Mouse (Mus musculus): ENCODE data around the gene Pon3. TPM values are rescaled to one million over a fixed set of nuclear protein-coding genes. Genes with fewer than 3 reads are reported as not detected.

Pon3 gene
- 4.8 and 5.2 TPM in 2 replicates for polyA plus RNA-seq (2015; fragmentation: Nextera tagmentation; extraction: Ambion mirVana)

DNA sequence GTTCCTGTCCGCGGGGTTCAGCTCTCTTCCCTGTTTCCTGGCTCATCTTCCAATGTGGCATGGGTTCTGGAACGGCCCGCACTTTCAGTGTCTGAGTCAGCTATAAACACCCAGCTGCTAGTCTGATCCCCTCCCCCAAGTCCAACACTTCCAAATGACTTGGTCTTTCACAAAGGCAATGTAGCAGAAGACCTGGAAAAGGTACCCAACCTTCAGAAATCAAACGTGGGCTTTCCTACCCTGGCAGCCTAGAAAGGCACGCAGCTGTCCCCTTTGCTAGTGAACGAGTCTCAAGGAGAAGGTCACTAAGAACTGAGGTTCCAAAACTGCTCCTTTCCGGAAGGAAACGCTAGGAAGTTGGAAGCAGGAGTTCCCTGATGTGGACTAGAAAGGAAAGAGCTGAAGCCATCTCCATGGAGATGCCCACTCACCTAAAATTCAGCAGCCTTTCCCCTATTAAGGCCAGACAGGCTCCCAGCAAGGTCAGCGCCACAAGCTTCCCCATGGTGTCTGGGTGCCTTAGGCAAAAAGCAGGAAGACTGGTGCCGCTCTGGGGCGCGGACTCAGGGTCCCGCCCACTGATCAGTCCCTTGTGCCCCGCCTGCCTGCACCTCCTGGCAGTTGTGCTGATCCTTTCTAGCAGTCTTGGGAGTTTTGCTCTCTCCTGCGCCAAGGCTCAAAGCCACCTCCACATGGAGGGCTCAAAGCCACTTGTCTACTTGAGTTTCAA is at the start of gene Pon3:
Gene Pon3, minus strand, starts transcription at position 565 of the 730 bp plus-strand sequence.
- Histone ChIP-seq H3K4me2 (replicated peaks) (peak within 1 kb of the TSS; percentile 47), H3K4me1 (replicated peaks) (peaks cover 9% of the 10 kb centered on the region), H3K36me3 (no peaks in the 10 kb centered on the region), H3K27ac (no peak within 1 kb of the TSS), H3K4me3 (replicated peaks) (peak within 1 kb of the TSS; percentile 25; the same call in 1 of the 2 replicates), H3K27me3 (no peaks in the 10 kb centered on the region), H3K9ac (replicated peaks) (no peak within 1 kb of the TSS), H3K9me3 (no peaks in the 10 kb centered on the region)
- 14% methylated on average over 16 of the region's 16 CpGs for WGBS
- ATAC-seq = no peak

DNA sequence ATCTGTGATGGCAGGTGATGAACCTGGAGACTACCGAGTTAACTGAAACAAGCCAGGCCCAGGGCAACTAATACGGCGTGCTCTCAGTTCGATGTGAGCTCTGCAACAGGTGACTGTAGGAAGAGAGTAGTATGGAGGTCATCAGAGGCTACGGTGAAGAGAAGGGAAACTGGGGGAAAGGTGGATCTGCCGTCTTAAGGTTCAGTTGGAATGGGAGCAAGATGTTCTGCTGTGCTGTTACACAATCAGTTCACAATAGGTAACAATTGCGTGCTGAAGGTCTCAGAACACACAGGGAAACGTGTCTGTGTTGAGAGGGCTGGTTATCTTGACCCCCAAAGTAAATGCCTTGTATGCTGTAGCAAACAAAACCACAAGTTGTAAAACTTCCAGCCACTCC is 48.9 kb upstream of the Pon3 start:
- Histone ChIP-seq H3K27ac (no peak overlapping the region), H3K27me3 (peaks cover 4% of the 10 kb centered on the region; the same call in 1 of the 2 replicates), H3K4me1 (replicated peaks) (no peaks in the 10 kb centered on the region), H3K4me2 (replicated peaks) (no peak overlapping the region), H3K9me3 (no peaks in the 10 kb centered on the region), H3K9ac (replicated peaks) (no peak overlapping the region), H3K36me3 (no peaks in the 10 kb centered on the region), H3K4me3 (replicated peaks) (no peak overlapping the region)
- WGBS = 84% methylated on average over 8 of the region's 8 CpGs
- ATAC-seq = no peak

DNA sequence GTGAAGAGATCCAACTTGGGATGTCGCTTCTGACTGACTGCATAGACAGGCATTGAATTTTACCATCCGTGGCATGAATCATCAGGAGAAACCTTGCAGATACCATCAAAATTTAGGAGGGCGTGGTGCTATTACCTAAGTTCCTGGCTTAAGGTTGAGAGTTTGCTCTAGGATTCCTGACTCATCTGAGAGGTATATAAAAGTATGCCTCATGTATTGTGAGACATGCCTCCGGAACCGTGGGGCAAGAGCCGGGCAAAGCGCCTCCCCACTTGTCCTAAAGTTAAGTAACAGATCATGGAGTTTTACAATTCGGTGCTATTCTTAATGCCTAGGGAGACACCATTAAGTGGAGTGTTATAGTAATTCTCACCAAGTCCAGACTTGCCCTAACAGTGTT is 44.5 kb upstream of the Pon3 start:
- WGBS = 93% methylated on average over 8 of the region's 8 CpGs
- no peak overlapping the region for H3K4me3 ChIP-seq (replicated peaks)
- no peak overlapping the region for H3K9ac ChIP-seq (replicated peaks)
- H3K4me2 ChIP-seq (replicated peaks) = no peak overlapping the region
- no peaks in the 10 kb centered on the region for H3K9me3 ChIP-seq
- peaks cover 9% of the 10 kb centered on the region for H3K27me3 ChIP-seq
- no peak for ATAC-seq
- no peaks in the 10 kb centered on the region for H3K36me3 ChIP-seq
- H3K27ac ChIP-seq = no peak overlapping the region
- H3K4me1 ChIP-seq (replicated peaks) = peaks cover 8% of the 10 kb centered on the region; the same call in 1 of the 2 replicates

DNA sequence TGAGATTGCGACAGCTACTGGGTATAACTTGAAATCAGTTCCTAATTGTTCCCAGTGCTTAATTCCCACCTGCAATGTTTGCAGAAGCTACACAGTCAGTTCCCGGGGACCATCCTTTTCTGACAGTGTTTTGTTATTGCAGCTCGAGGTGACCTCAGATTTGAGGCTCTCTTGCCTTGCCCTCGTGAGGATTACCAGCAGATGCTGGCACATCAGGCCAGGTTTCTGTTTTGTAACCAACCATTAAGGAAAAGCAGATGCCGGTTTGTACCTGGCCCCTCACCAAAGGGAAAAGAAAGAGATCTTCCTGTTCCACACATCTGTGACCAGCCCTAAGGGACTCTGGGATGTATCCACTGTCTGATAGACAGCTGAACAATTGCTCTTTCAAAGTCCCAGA is 43.5 kb upstream of the Pon3 start:
- Histone ChIP-seq H3K36me3 (no peaks in the 10 kb centered on the region), H3K4me2 (replicated peaks) (no peak overlapping the region), H3K4me1 (replicated peaks) (peaks cover 8% of the 10 kb centered on the region; the same call in 1 of the 2 replicates), H3K9me3 (no peaks in the 10 kb centered on the region), H3K27ac (no peak overlapping the region), H3K4me3 (replicated peaks) (no peak overlapping the region), H3K9ac (replicated peaks) (no peak overlapping the region), H3K27me3 (peaks cover 9% of the 10 kb centered on the region)
- no peak for ATAC-seq
- WGBS = 70% methylated on average over 5 of the region's 5 CpGs

DNA sequence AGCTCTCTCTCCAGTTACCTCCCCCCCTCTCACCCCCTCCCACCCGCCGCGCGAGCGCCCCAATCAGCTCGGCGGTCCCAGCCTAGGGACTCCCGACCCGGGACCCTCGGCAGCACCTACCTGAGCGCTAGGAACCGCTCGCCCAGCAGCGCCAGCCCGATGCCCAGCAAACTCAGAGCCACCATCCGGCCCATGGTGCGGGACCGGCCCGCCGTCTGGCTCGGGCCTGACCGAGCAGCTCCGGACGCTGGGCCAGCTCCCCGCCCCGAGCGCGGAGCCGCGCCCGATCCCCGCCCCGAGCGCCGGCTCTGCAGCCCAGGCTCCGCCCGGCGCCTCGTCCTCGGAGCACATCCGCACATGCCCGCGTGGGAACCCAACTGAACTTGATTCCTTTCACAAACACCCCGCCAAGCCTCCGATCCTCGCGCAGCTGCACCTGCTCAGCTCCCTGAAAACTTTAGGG is 42.0 kb upstream of the Pon3 start, which contains the start of gene Pon2:
Gene Pon2, minus strand, starts transcription at position 364 of the 463 bp plus-strand sequence.
- 1% methylated on average over 46 of the region's 47 CpGs for WGBS

DNA sequence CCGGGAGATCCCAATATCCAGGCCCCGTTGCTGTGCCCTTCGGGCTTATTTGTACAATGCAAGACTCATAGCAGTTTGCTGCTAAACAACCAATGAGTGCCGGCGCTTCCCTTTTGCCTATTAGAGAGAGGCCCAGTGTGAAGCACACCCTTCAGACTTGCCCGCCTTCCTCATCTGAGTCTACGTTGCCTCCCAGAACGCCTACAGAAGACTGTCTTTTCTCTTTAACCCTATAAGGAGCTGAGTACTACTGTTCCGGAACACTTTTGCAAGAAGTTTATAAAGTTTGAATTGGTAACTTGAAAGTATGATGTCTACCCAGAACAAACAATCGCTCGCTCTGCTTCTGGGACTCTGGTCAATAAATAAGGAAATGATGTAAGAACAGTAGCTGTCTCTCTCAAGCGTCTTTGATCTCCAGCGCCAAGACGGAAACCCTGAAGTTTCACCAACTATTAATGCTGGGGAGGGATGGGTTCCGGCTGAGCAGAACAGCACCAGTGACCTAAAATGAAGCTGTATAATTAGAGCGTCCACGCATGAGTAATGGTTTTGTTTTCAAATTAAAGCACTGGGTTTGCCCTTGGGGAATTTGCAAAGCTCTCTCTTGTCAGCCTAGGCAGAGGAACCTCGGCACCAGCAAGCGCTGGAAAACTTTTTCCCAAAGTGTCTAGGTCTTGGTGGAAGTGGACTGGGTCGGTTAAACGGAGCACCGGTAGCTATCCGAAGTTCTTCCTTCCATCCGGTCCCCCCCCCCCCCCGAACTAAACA is 41.4 kb upstream of the Pon3 start:
- ATAC-seq = peak; percentile 70
- peak overlapping the region; percentile 73 for H3K9ac ChIP-seq (replicated peaks)
- peak overlapping the region; percentile 61 for H3K4me3 ChIP-seq (replicated peaks)
- H3K27ac ChIP-seq = peak overlapping the region; percentile 65; the same call in 1 of the 2 replicates
- no peaks in the 10 kb centered on the region for H3K36me3 ChIP-seq
- peaks cover 9% of the 10 kb centered on the region for H3K27me3 ChIP-seq
- WGBS = 5% methylated on average over 23 of the region's 25 CpGs
- H3K9me3 ChIP-seq = no peaks in the 10 kb centered on the region
- H3K4me2 ChIP-seq (replicated peaks) = peak overlapping the region; percentile 94
- H3K4me1 ChIP-seq (replicated peaks) = peaks cover 8% of the 10 kb centered on the region; the same call in 1 of the 2 replicates

More for the DNA sequence above, 42.0 kb upstream of the Pon3 start, which contains the start of gene Pon2:
- peak; percentile 96 for ATAC-seq
- Histone ChIP-seq H3K9ac (replicated peaks) (peak within 1 kb of the TSS; percentile 73), H3K4me3 (replicated peaks) (peak within 1 kb of the TSS; percentile 61), H3K9me3 (no peaks in the 10 kb centered on the region), H3K27me3 (peaks cover 9% of the 10 kb centered on the region), H3K4me1 (replicated peaks) (peaks cover 8% of the 10 kb centered on the region; the same call in 1 of the 2 replicates), H3K27ac (peak within 1 kb of the TSS; percentile 65; the same call in 1 of the 2 replicates), H3K4me2 (replicated peaks) (peak within 1 kb of the TSS; percentile 94), H3K36me3 (no peaks in the 10 kb centered on the region)

DNA sequence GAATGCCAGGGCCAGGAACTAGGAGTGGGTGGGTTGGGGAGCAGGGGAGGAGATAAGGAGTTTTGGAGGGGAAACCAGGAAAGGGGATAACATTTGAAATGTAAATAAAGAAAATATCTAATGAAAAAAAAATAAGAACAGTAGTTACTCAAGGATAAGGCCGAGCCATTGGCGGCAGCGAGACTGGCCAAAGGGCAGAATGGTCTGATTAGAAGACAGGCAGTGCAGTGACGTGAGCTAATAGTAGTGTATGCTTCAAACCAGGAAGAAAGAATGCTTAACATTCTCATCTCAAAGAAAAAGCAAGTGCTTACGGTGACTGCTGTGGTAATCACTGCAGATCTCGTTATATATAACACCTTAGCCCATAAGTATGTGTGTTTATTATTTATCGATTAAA is 40.0 kb upstream of the Pon3 start:
- Histone ChIP-seq H3K4me3 (replicated peaks) (no peak overlapping the region), H3K27me3 (peaks cover 9% of the 10 kb centered on the region), H3K9me3 (no peaks in the 10 kb centered on the region), H3K9ac (replicated peaks) (no peak overlapping the region), H3K27ac (no peak overlapping the region), H3K36me3 (no peaks in the 10 kb centered on the region), H3K4me2 (replicated peaks) (no peak overlapping the region), H3K4me1 (replicated peaks) (peaks cover 8% of the 10 kb centered on the region; the same call in 1 of the 2 replicates)
- 92% methylated on average over 7 of the region's 7 CpGs for WGBS
- ATAC-seq = no peak

DNA sequence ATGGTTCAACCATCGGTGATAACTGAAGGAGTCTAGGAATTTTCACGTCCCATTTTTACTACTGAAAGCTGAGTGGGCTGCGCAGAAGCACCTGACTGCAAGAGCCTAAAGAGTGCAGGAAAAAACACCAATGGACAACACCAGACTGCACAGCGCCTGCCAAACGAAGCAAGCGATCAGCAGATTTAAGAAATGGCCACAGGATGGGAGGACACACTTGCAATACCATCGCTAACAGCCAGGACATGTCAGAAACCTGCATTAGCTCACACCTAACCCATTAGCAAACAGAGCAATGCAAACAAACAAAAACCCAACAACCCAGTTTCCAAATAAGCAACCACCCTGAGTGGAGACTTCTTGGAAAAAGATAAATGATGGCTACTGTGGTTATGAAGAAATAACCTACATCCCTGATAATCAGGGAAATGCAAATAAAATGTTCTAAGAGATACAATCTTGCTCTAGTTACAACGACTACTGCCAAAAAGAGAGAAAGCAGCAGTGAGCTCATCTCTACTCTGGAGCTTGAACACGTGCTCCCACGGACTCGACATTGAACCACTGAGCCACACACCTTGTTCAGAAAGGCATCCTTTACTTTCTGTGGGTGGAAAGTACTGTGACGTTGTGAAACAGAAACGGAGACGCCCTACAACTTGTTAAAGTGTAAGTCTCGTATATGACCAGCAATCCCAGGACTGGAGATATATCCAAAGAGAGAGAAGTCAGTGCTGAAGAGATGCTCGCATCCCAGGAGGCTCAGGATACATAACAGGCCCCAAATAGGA is 38.8 kb upstream of the Pon3 start:
- H3K9me3 ChIP-seq = no peaks in the 10 kb centered on the region
- H3K9ac ChIP-seq (replicated peaks) = no peak overlapping the region
- H3K4me1 ChIP-seq (replicated peaks) = peaks cover 8% of the 10 kb centered on the region; the same call in 1 of the 2 replicates
- H3K27me3 ChIP-seq = peaks cover 5% of the 10 kb centered on the region
- 95% methylated on average over 16 of the region's 16 CpGs for WGBS
- ATAC-seq = no peak
- no peak overlapping the region for H3K27ac ChIP-seq
- H3K4me2 ChIP-seq (replicated peaks) = no peak overlapping the region
- no peak overlapping the region for H3K4me3 ChIP-seq (replicated peaks)
- H3K36me3 ChIP-seq = no peaks in the 10 kb centered on the region

DNA sequence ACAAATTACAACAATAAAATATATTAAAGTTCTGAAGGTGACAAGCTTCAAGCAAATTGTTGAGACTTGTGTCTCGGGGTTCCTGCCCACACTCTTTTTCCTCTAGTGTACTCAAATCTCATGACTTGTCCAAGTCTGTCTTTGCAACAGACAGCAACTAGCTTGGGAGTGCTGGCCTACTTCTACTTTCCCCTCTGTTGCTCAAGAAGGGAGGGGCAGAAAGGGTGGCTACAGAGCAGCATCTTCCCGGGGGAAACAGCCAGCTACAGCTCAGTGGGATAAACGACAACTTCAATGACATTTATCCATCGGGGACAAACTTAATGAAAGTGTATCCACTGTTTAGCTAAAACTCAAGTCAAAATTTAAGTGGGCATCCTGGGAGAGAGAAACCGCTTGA is 36.8 kb upstream of the Pon3 start:
- ATAC-seq = no peak
- H3K27me3 ChIP-seq = peaks cover 5% of the 10 kb centered on the region
- 87% methylated on average over 5 of the region's 5 CpGs for WGBS

DNA sequence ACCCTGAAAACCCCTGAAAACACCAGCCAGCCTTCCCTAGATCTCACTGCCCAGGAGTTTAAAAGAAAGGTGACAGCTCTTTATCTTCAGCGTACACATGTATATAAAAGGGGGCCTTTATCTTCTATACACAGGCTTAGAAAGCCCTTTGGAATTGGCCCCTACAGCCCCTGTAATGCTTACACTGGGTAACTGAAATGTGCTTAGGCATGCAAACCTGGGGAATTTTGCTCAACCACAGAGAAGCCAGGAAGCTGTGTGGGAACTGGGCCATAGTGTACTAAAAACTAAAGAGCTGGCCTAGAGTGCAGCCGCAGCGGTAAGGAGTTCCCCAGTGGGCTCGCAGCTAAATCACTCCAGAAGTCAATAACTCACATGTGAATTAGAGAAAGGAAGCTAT is 35.4 kb upstream of the Pon3 start:
- no peak overlapping the region for H3K4me2 ChIP-seq (replicated peaks)
- no peaks in the 10 kb centered on the region for H3K4me1 ChIP-seq (replicated peaks)
- no peak overlapping the region for H3K9ac ChIP-seq (replicated peaks)
- H3K4me3 ChIP-seq (replicated peaks) = no peak overlapping the region
- WGBS = 81% methylated on average over 4 of the region's 4 CpGs
- ATAC-seq = no peak
- no peaks in the 10 kb centered on the region for H3K9me3 ChIP-seq
- no peak overlapping the region for H3K27ac ChIP-seq
- H3K27me3 ChIP-seq = no peaks in the 10 kb centered on the region
- no peaks in the 10 kb centered on the region for H3K36me3 ChIP-seq

More for the DNA sequence above, 36.8 kb upstream of the Pon3 start:
- H3K4me2 ChIP-seq (replicated peaks) = no peak overlapping the region
- no peaks in the 10 kb centered on the region for H3K36me3 ChIP-seq
- H3K4me3 ChIP-seq (replicated peaks) = no peak overlapping the region
- H3K9me3 ChIP-seq = no peaks in the 10 kb centered on the region
- H3K4me1 ChIP-seq (replicated peaks) = 0 out of 2 replicates have a peak, but pooled peaks cover 8% of the 10 kb centered on the region
- H3K27ac ChIP-seq = no peak overlapping the region
- no peak overlapping the region for H3K9ac ChIP-seq (replicated peaks)

DNA sequence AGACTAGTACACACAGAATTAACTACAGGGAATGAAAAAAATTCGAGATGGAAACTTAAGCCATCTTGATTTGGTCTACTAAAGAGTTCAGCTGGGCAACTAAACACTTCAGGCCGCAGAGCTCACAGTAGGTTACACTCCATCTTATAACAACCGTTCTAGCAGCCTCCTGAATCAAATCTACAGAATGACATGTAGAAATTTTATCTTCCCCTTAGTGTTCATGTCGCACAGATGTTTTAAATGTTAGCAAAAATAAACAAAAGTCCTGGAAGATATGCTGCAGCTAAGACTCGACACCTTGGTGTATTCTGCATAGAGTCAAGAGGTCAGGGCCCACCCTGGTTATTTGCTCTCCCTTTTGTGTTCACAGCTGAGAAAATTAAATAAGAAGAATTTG is 31.8 kb upstream of the Pon3 start:
- H3K9ac ChIP-seq (replicated peaks) = no peak overlapping the region
- no peak overlapping the region for H3K27ac ChIP-seq
- H3K36me3 ChIP-seq = no peaks in the 10 kb centered on the region
- no peak overlapping the region for H3K4me2 ChIP-seq (replicated peaks)
- WGBS = 75% methylated on average over 5 of the region's 5 CpGs
- no peaks in the 10 kb centered on the region for H3K27me3 ChIP-seq
- no peak for ATAC-seq
- H3K4me1 ChIP-seq (replicated peaks) = peaks cover 1% of the 10 kb centered on the region; the same call in 1 of the 2 replicates
- H3K4me3 ChIP-seq (replicated peaks) = no peak overlapping the region
- no peaks in the 10 kb centered on the region for H3K9me3 ChIP-seq

All from midbrain, embryonic 13.5 days (tissue).